Comparison of ENCODE assay signal across 9 mouse cellular contexts in the genomic region with DNA sequence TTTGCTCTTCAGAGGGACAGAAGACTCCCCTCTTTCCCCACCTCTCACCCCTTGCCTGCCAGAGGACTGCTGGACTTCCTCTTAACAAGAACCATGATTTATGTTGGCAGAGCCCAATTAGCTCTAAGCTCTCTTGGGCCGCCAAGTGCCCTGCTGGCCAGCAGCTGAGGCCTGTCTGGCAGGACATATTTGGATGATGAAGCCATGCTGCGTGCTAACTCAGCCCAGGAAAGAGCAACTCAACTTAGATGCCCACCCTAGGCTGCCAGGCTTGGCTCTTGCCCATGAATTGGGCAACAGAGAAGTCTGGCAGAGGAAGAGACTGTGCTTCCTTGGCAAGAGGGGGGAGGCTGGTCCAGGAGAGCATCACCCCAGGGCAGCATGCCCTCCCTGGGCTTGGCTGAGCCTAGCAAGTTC. TPM values are rescaled to one million over a fixed set of nuclear protein-coding genes. Genes with fewer than 3 reads are reported as not detected.
DNase-seq lines count a peak whose midpoint lies in the region; ATAC-seq and TF ChIP-seq lines count a peak whose summit lies in the region.
"Had no signal": no experiment of that assay in that cellular context is flagged by ENCODE, and none has a peak within 500 bp of the region (broad histone marks: within the 10 kb centered on the region; RNA-seq: fewer than 3 reads in every experiment).

No protein-coding gene starts in this region.

- H3K4me3 ChIP-seq in heart, embryonic 11.5 days (ENCODE audit: low read depth, low read length) = no peak overlapping the region
- no peak overlapping the region for H3K4me3 ChIP-seq in thymus, adult 2 months (ENCODE audit: control insufficient read depth, insufficient read depth, low read length)
- H3K4me3 ChIP-seq: limb, embryonic 15.5 days had no signal

- H3K27ac ChIP-seq in heart, embryonic 11.5 days (ENCODE audit: low read depth, low read length) = no peak overlapping the region
- no peak overlapping the region for H3K27ac ChIP-seq in thymus, adult 2 months (ENCODE audit: control insufficient read depth, insufficient read depth, low read length)
- H3K27ac ChIP-seq: limb, embryonic 15.5 days had no signal

- peaks cover 3% of the 10 kb centered on the region; the same call in 1 of the 2 replicates for H3K27me3 ChIP-seq in heart, embryonic 11.5 days (ENCODE audit: control insufficient read depth, insufficient read depth, low read length)
- H3K27me3 ChIP-seq in thymus, adult 2 months (ENCODE audit: control insufficient read depth, insufficient read depth, low read length) = no peaks in the 10 kb centered on the region
- H3K27me3 ChIP-seq: limb, embryonic 15.5 days had no signal

- ATAC-seq in heart, embryonic 11.5 days (replicated peaks; ENCODE audit: insufficient number of reproducible peaks, low FRiP score, low TSS enrichment) = no peak

- no peaks in the 10 kb centered on the region for H3K36me3 ChIP-seq in heart, embryonic 11.5 days (ENCODE audit: control insufficient read depth, insufficient read depth, low read length)
- no peaks in the 10 kb centered on the region for H3K36me3 ChIP-seq in thymus, adult 2 months (ENCODE audit: control insufficient read depth, insufficient read depth, low read length)
- H3K36me3 ChIP-seq: limb, embryonic 15.5 days had no signal

- no peaks in the 10 kb centered on the region for H3K9me3 ChIP-seq in heart, embryonic 11.5 days (replicated peaks; ENCODE audit: control insufficient read depth, low read length)
- H3K9me3 ChIP-seq: limb, embryonic 15.5 days had no signal

- no peak overlapping the region for H3K9ac ChIP-seq in heart, embryonic 11.5 days (ENCODE audit: low read depth, low read length)
- H3K9ac ChIP-seq: limb, embryonic 15.5 days had no signal

- H3K4me1 ChIP-seq in heart, embryonic 11.5 days (ENCODE audit: control insufficient read depth, insufficient read depth, low read length) = no peaks in the 10 kb centered on the region
- no peaks in the 10 kb centered on the region for H3K4me1 ChIP-seq in thymus, adult 2 months (replicated peaks; ENCODE audit: control insufficient read depth, insufficient read depth, low read length)
- H3K4me1 ChIP-seq: limb, embryonic 15.5 days had no signal

- H3K4me2 ChIP-seq in heart, embryonic 11.5 days = no peak overlapping the region
- H3K4me2 ChIP-seq: limb, embryonic 15.5 days had no signal

- no peak for TF ChIP-seq CTCF in thymus, adult 2 months (IDR thresholded peaks at IDR 0.05; ENCODE audit: borderline replicate concordance, control insufficient read depth, extremely low read depth, insufficient read depth, low read length, poor library complexity)

- peak; percentile 81 to 92 for DNase-seq in heart, adult 18-20 months
- DNase-seq in urinary bladder, adult 2 months (ENCODE audit: low spot score) = peak; percentile 38
- no peak for DNase-seq in urinary bladder, postnatal 25 days (ENCODE audit: low spot score)
- peak; percentile 42 for DNase-seq in gastrocnemius, postnatal 10 days
- peak; percentile 61 for DNase-seq in lung, postnatal 10 days
- no peak for DNase-seq in thymus, adult 2 months
- no peak for DNase-seq in B cell, adult 2 months

- WGBS in heart, embryonic 11.5 days (ENCODE audit: insufficient replicate concordance) = 77% methylated on average over 2 of the region's 2 CpGs
- 74% methylated on average over 2 of the region's 2 CpGs for WGBS in thymus, adult 2 months

- no peak for TF ChIP-seq POLR2A in thymus, adult 2 months (IDR thresholded peaks at IDR 0.05; ENCODE audit: control insufficient read depth, extremely low read depth, insufficient read depth, low read length, poor library complexity)

RNA-seq across cellular contexts. Expression of gene Trabd2b, which starts 20.1 kb away (rescaled TPM):
- 10 to 100 TPM; 55.0 to 56.7 TPM for total RNA-seq in heart, adult 18-20 months (2021)
- 1.5 and 1.7 TPM in 2 replicates for polyA plus RNA-seq in heart, embryonic 11.5 days (2014; fragmentation: Nextera tagmentation; extraction: Ambion mirVana)
- 6.1 and 10.7 TPM in 2 replicates for polyA plus RNA-seq in urinary bladder, adult 2 months (2012; rRNA removed)
- total RNA-seq in gastrocnemius, postnatal 10 days (2021) = 1 to 10 TPM; 2.7 to 2.8 TPM
- 0.88 and 1.5 TPM in 2 replicates for polyA plus RNA-seq in thymus, adult 2 months (2012; rRNA removed)

Comparison
In these comparisons a context has a peak if more than half of its experiments do, and no peak if none do; other contexts are left out.
1. DNase-seq: peak in heart, adult 18-20 months (2 of 2), urinary bladder, adult 2 months (single experiment), gastrocnemius, postnatal 10 days (single experiment) and lung, postnatal 10 days (single experiment); none in urinary bladder, postnatal 25 days (single experiment), thymus, adult 2 months (single experiment) and B cell, adult 2 months (0 of 2).